Mouse (Mus musculus) left cerebral cortex, postnatal 10 days (tissue): ENCODE measurements at regions not wholly inside any gene's neighbourhood (a gene's known extent, or its start where the extent isn't known, plus 50 kb on each side); places are given as distances from the start of the nearest gene placed in this dataset.

Experiments
- DNase-seq, 2 experiments: peaks; one replicate each; pipeline ENCODE4 v3.0.0; 2021 to 2022; ENCODE audit warnings: low spot score in 2 of 2, mixed read lengths in 1 of 2; ENCODE audit errors: extremely low spot score in 1 of 2
- intact Hi-C: fragments of 180-260 bp; cut with DNase I; formaldehyde crosslinking; loops from one replicate; pipeline ENCODE4 v1.15.1; 2025

DNA sequence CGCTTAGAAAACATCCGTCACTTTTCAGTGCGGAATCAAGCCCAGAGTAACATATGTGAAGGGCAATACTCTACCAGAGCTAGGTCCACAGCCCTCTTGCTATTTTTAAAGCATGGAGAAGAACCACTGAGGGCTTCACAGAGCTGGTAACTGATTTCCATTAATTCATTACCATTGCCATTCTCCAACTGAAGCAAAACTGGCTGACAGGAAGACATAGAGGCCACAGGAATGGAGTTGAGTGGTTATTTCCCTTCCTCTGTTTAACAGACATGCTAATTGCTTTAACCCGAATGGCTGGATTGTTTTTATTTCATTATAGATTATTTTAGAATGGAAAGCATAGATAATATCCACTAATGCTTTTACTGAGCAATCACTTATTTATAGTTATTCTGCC, 120.4 kb upstream of the Rxylt1 start:
- intact Hi-C loops, result no loop called here

DNA sequence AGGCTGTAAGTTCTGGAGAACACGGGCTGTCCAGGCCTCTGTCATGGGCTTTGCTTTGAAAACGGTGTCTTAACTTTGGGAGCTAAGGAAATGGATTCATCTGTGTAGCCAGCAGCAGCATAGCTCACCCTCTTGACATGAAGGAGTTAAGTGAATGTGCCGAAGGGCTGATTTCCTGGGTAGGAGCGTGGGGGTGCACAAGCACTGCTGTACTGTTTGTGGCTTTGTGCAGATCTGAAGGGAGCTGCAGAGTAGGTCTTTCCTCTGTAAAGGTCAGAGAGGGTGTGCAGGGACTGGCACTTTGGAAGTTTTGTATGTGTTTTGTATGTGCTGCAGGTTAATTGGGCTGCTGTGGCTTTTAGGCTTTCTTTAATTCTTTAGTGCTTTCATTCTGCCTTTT, 102.6 kb upstream of the Rxylt1 start:
- intact Hi-C loops, result no loop called here
- DNase-seq, result no peak

More for the DNA sequence above, 120.4 kb upstream of the Rxylt1 start:
- no peak for DNase-seq

DNA sequence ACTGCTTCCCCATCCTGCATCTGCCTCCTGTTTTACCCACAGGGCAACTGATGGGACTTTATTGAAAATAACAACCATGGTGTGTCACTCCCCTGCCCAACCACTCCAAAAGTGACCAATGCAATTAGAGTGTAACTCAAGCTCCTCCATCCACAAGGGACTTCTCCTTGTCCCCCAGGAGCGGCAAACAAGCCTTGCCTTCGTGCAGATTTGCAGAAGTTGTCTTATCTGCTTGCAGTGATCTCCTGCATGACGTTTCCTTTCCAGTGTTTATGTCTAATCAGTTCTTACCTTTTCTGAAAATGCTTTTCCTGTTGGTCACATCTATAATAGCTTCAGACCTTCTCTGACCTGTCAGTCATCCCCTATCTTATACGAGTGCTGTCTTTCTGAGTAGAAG, 100.5 kb upstream of the Rxylt1 start:
- intact Hi-C loops, result no loop called here

DNA sequence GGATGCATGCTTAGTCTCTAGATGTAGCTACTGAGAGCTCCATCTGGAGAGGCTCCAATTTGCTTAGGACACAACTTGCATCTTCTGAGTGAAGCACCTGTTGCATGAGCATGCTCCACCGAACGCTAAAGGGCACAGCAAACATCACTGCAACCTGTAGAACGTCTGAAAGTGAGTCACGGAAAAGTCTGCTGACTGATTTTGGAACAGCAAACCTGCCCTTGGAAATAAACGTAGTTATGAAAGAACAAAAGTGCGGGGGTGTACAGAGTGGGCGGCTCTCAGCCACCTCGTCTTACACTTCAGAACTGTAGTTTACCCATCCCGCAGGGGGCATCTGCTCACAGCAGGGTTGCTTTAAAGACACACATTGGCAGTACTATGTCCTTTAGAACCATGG, 97.0 kb upstream of the Rxylt1 start:
- no peak for DNase-seq
- intact Hi-C loops, result no loop called here

More for the DNA sequence above, 100.5 kb upstream of the Rxylt1 start:
- DNase-seq, result no peak

DNA sequence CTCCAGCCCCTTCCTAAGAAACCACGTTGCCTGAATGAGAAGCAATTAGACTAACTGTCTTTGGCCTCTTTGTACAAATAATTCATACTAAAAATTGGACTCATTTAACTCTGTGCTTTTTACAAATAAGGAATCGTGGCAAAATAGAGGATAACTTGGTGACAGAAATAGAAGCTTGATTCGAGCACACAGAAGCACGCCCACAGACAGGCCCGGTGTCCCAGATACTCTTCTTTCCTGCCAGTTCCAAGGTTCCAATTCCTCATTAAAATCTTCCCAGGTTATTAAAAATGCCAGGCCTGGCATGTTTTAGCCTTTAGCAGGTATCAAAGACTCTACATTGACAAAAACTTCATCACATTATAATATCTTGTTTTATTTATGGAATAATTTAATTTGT, 96.2 kb upstream of the Rxylt1 start:
- no peak for DNase-seq
- intact Hi-C loops, result no loop called here

DNA sequence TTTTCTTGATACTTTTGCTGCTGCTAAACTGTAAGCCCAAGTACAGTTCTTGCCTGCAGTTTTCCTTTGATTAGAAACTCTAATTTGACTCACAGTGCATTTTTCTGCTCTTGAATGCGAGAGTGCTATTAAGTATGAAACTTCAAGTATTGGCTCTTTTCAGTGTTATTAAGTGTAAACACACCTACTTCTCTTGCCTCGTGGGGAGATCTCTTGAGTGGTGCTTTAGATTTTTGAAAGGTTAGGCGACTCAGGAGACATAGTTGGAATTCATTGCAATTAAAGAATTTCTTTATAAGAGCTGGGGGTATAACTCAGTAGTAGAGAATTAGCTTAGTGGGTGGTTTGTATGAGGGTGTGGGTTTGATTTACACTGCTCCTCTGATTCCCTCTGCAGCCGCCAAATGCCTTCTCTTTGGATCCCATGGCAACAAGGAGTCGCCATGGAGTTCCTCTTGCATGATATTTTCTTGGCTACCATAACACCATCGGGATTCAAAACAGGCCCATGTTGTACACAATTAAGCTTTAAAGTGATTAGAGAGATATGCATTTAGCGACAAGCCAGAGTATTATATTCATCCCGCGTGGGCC, 88.1 kb upstream of the Rxylt1 start:
- intact Hi-C loops, result no loop called here
- peak in 1 of 2 experiments; percentile 16 for DNase-seq

DNA sequence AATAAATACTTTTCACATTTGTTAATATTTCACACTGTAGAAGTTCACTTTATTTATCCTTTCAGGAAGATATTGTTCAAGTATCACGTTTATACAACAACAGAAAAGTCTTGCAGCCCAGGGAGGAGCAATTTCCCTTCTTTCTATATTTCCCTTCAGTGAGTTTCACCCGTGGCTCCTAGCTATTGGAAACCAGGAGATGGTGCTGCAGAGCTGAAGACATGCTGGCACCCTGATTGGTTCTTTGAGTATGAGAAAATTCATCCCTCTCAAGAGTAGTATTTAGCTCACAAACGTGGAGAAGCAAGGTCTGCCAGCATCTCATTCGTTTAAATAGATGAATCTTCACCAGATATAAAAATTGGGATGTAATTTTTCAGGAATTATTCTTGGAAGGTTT, 85.9 kb upstream of the Rxylt1 start:
- intact Hi-C loops, result loop anchor here (2.0 to 5.0 kb wide), 2 partner anchors 264 to 346 kb away; partner anchors contain the start of gene Avpr1a
- DNase-seq, result peak; percentile 34 to 54

DNA sequence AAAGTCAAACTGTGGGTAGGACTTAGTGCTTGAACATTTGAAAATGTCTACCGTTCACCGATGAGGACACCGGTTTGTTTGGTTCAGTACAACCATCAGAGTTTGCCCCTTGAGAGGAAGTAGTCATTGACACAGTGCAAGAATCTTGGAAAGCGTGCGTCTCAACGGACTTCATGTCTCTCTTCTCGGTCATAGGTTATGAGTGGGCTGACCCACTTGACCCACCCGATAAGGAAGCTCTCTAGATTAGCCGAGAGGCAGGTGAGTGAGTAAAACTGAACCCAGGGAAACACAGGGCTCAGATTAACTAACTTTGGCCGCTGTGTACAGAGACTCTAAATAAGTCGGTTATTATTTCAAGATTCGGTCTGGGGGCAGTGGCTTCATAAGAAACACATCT, 51.9 kb upstream of the Rxylt1 start:
- intact Hi-C loops, result no loop called here
- no peak for DNase-seq

DNA sequence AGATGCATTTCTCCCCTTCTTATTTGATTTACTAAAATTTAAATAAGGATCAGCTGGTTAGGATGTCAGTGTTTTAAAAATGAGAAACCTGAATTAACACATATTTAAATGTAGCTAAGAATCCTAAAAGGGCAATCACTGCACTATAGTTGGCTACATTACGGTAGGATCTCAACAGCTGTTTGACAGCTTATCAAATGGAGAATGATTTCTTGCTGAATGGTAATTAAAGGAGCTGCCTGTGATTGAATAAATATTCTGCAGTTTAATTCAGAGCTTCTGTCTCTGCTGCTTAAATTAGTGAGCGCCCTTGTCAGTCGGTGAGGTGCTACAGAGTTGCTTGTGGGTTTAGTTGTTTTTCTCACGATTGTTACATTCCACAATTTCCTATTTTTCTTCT, 51.4 kb upstream of the Rxylt1 start:
- no peak for DNase-seq
- intact Hi-C loops, result no loop called here
